20 mouse cellular contexts compared by ENCODE assay signal in genomic region chr17:56294241-56294640, GRCm38 (mm10). TPM values are rescaled to one million over a fixed set of nuclear protein-coding genes. Genes with fewer than 3 reads are reported as not detected.
A peak's percentile ranks its signal among the peaks of the same experiment; 100 is the strongest.
DNase-seq lines count a peak whose midpoint lies in the region; TF ChIP-seq lines count a peak whose summit lies in the region.
"Had no signal": no experiment of that assay in that cellular context is flagged by ENCODE, and none has a peak within 500 bp of the region (broad histone marks: within the 10 kb centered on the region; RNA-seq: fewer than 3 reads in every experiment).

No protein-coding gene starts in this region.

- H3K4me1 ChIP-seq in E14TG2a.4 (replicated peaks; ENCODE audit: low read depth, low read length), result peaks cover 63% of the 10 kb centered on the region
- peaks cover 34% of the 10 kb centered on the region for H3K4me1 ChIP-seq in embryonic facial prominence, embryonic 10.5 days

- 92% methylated on average over 19 of the region's 19 CpGs for WGBS in embryonic facial prominence, embryonic 10.5 days

- H3K27me3 ChIP-seq in E14TG2a.4 (ENCODE audit: insufficient read depth, low read length), result peaks cover 19% of the 10 kb centered on the region
- no peaks in the 10 kb centered on the region for H3K27me3 ChIP-seq in embryonic facial prominence, embryonic 10.5 days (replicated peaks; ENCODE audit: low read depth, poor library complexity, severe bottlenecking)
- H3K27me3 ChIP-seq: embryonic facial prominence, embryonic 13.5 days; limb, embryonic 15.5 days had no signal

- peak overlapping the region; percentile 30; the same call in 1 of the 2 replicates for H3K4me3 ChIP-seq in E14TG2a.4 (replicated peaks; ENCODE audit: low read length)
- H3K4me3 ChIP-seq in embryonic facial prominence, embryonic 10.5 days, result no peak overlapping the region
- H3K4me3 ChIP-seq: embryonic facial prominence, embryonic 13.5 days; limb, embryonic 15.5 days had no signal

- no peaks in the 10 kb centered on the region for H3K36me3 ChIP-seq in E14TG2a.4 (ENCODE audit: insufficient read depth, low read length)
- no peaks in the 10 kb centered on the region for H3K36me3 ChIP-seq in embryonic facial prominence, embryonic 10.5 days (replicated peaks)
- H3K36me3 ChIP-seq: embryonic facial prominence, embryonic 13.5 days; limb, embryonic 15.5 days had no signal

- no peak overlapping the region for H3K27ac ChIP-seq in embryonic facial prominence, embryonic 10.5 days (replicated peaks)
- H3K27ac ChIP-seq: embryonic facial prominence, embryonic 13.5 days; limb, embryonic 15.5 days had no signal

- no peaks in the 10 kb centered on the region for H3K9me3 ChIP-seq in E14TG2a.4 (ENCODE audit: low read length)
- no peaks in the 10 kb centered on the region for H3K9me3 ChIP-seq in embryonic facial prominence, embryonic 10.5 days
- H3K9me3 ChIP-seq: embryonic facial prominence, embryonic 13.5 days; limb, embryonic 15.5 days had no signal

- TF ChIP-seq CTCF in E14TG2a.4 (conservative IDR thresholded peaks at IDR 0.05; ENCODE audit: low read length), result no peak

- DNase-seq in layer of hippocampus, adult 9-11 months, result peak; percentile 69
- DNase-seq in layer of hippocampus, postnatal 14 days (ENCODE audit: low spot score in 2 of 2), result no peak
- DNase-seq in brain, adult 2 months (ENCODE audit: low read depth, low spot score), result peak; percentile 76
- DNase-seq in cerebellum, postnatal 10 days, result peak; percentile 92 to 95
- DNase-seq in lung, postnatal 10 days, result no peak
- DNase-seq in embryonic facial prominence, embryonic 10.5 days (ENCODE audit: low spot score), result no peak
- DNase-seq: gastrocnemius, postnatal 36 days; heart, postnatal 14 days; kidney, adult 18-20 months; kidney, postnatal 25 days had no signal

RNA-seq across cellular contexts. Expression of gene Plin3, which starts 1.6 kb away (rescaled TPM):
- total RNA-seq in layer of hippocampus, postnatal 14 days (2021), result 1 to 10 TPM; 5.1 to 9.1 TPM
- polyA plus RNA-seq in embryonic facial prominence, embryonic 10.5 days (2016; fragmentation: Nextera tagmentation; extraction: Ambion mirVana), result 67.7 and 72.2 TPM in 2 replicates

RNA-seq across cellular contexts. Expression of gene Arrdc5, which starts 5.8 kb away (rescaled TPM):
- total RNA-seq in layer of hippocampus, postnatal 14 days (2021), result not detected
- not detected in 2 replicates for polyA plus RNA-seq in embryonic facial prominence, embryonic 10.5 days (2016; fragmentation: Nextera tagmentation; extraction: Ambion mirVana)
- total RNA-seq: gastrocnemius, postnatal 36 days; layer of hippocampus, postnatal 10 days; left cerebral cortex, postnatal 14 days; megakaryocyte-erythroid progenitor cell, adult 5-6 weeks; MEL had no signal
- polyA plus RNA-seq: cortical plate, adult 2 months; embryonic facial prominence, embryonic 13.5 days; limb, embryonic 15.5 days; liver, embryonic 16.5 days; neural tube, embryonic 11.5 days had no signal

RNA-seq across cellular contexts. Expression of gene Uhrf1, which starts 8.9 kb away (rescaled TPM):
- 1 to 10 TPM; 2.4 to 5.0 TPM for total RNA-seq in layer of hippocampus, postnatal 14 days (2021)
- polyA plus RNA-seq in embryonic facial prominence, embryonic 10.5 days (2016; fragmentation: Nextera tagmentation; extraction: Ambion mirVana), result 279 and 301 TPM in 2 replicates

RNA-seq across cellular contexts. Expression of gene Ticam1, which starts 17.7 kb away (rescaled TPM):
- total RNA-seq in layer of hippocampus, postnatal 14 days (2021), result 1 to 10 TPM; 6.2 to 7.4 TPM
- polyA plus RNA-seq in embryonic facial prominence, embryonic 10.5 days (2016; fragmentation: Nextera tagmentation; extraction: Ambion mirVana), result 3.2 and 3.7 TPM in 2 replicates

RNA-seq across cellular contexts. Expression of gene Kdm4b, which starts 31.6 kb away (rescaled TPM):
- total RNA-seq in layer of hippocampus, postnatal 14 days (2021), result 10 to 100 TPM; 79.7 to 84.5 TPM
- polyA plus RNA-seq in embryonic facial prominence, embryonic 10.5 days (2016; fragmentation: Nextera tagmentation; extraction: Ambion mirVana), result 46.2 and 46.8 TPM in 2 replicates

Comparison
In these comparisons a context has a peak if more than half of its experiments do, and no peak if none do; other contexts are left out.
1. DNase-seq: peak in layer of hippocampus, adult 9-11 months (single experiment), brain, adult 2 months (single experiment) and cerebellum, postnatal 10 days (2 of 2); none in layer of hippocampus, postnatal 14 days (0 of 2), lung, postnatal 10 days (single experiment) and embryonic facial prominence, embryonic 10.5 days (single experiment).